Mouse (Mus musculus) left cerebral cortex, postnatal 36 days (tissue): ENCODE data around the gene Exoc6b. TPM values are rescaled to one million over a fixed set of nuclear protein-coding genes. Genes with fewer than 3 reads are reported as not detected.
"Not testable (repeated sequence)": the region's sequence is repeated elsewhere in the genome, so short reads cannot be mapped to it uniquely, and the experiment has no call there.

Experiments used
- DNase-seq, 2 experiments: peaks; one replicate each; pipeline ENCODE4 v3.0.0; 2021 to 2022; ENCODE audit warnings: low spot score in 2 of 2, mixed read lengths in 1 of 2
- intact Hi-C: fragments of 180-260 bp; cut with DNase I; formaldehyde crosslinking; loops from one replicate; pipeline ENCODE4 v1.15.1; 2025
- total RNA-seq, 2 experiments: library from RNA; stranded (reverse); gene quantifications; 2 replicates each; pipeline ENCODE4 v1.2.3; 2021

Exoc6b gene
- total RNA-seq, 2 experiments from 2014 or later, result 71.5 to 90.7 TPM

DNA sequence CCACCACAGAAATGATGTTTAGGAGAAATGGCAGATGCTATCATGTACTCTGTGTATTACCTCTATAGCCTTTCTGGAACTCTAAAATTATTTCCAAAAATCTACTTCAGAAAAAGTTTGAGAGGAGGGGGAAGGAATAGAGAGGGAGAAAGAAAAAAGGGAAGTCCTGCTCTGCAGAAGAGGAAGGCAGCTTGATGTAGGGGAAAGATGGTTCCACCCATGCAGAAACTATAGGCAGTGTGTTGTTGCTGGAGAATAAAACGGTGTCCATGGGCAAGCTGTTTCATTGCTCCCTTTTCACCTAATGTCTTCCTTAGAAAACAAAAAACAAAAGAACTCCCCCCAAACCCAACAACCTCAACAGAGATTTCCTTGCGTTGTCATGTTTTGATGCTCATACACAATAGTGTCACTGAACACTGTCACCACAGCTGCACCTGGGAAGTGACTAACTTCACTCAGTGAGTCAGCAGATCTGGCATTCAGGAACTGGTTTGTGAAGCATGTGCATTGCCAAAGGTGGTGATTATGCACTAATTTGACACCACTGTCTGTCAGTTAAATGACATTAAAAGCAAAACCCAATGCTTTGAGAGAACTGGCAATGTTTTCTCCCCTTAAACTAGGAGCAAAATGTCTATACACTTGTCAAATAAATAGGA is 407.7 kb downstream of the Exoc6b start:
- intact Hi-C loops, result no loop called here
- DNase-seq, result no peak

DNA sequence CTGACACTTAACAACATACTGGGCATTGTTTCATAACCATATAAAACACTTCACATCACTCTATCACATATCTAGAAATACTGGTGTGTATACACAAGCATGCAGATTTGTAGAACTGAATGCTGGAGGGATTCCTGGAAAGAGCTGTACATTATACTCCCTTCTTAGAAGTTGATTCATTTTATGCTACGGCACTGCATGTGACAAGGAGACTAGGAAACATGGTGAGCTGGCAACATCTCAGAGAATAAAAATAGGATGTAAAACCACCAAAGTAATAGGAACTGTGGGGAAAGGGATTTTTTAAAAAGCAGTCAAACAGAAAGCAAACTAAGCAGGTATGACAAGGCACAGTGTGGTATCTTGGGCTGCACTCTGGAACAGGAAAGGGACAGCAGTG is 408.3 kb downstream of the Exoc6b start:
- intact Hi-C loops, result no loop called here
- no peak for DNase-seq

- intact Hi-C loops, result no loop called here
- no peak for DNase-seq
Measured at GRCm38 (mm10) chr6:84657091-84657490, 412.2 kb downstream of the Exoc6b start.

- no peak for DNase-seq
- intact Hi-C loops, result no loop called here
Measured at GRCm38 (mm10) chr6:84656680-84657079, 412.6 kb downstream of the Exoc6b start.

DNA sequence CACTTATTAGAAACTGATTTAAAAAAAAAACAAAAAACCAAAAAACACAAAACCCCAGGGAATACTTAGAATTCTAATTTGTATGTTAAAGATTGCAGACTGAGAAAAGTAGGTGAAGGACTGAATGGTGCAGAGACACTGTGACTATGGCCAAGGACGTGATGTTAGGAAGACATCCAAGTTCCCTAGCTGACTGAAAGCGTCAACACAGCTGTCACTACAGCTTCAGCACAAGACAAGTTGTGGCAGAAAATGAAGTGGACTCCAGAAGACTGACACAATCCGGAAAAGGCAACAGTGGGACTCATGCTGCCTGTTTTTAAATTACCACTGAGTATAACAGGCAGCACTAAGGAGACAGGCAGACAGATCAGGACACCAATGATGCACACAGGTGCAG is 417.4 kb downstream of the Exoc6b start:
- DNase-seq, result no peak
- intact Hi-C loops, result no loop called here

DNA sequence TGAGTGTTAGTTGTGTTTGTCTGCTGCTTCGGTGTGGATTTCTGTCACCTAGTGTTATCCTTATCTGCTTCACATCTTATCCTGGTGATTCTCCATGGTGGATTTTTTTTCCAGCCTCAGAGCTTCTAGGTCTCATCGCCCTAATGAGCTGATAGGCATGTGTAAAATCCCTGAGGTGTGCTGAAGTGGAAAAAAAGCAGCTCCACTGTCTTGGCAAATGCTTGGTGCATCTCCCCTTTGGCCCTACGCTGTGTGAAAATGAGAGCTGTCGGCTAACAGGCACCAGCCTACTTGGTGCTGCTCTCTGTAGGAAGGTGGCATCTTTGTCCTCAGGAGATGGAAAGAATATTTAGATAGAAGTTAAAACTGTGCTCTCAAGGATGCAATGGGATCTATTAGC is 422.1 kb downstream of the Exoc6b start:
- DNase-seq, result no peak
- intact Hi-C loops, result no loop called here

GRCm38 (mm10) chr6:84646696-84647095 is 422.6 kb downstream of the Exoc6b start:
- intact Hi-C loops, result no loop called here
- DNase-seq, result no peak

DNA sequence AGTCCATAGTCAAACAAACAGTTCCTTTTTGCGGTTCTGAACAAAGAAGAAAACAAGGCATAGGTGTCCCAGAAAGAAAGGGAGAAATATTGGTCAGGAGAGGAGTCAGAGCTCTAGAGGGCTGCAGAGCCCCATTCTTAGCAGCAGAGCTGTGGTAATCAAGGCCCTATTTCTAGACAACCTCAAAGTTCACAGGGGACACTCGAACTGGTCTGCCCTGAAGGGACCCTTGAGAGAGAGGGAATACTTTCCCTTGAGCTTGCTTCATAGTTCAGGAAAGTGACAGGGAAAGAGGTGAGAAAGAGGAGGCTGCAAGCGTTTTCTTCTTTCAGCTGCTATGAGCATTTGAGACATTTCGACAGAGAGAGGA is 428.3 kb downstream of the Exoc6b start:
- no peak for DNase-seq
- intact Hi-C loops, result no loop called here

DNA sequence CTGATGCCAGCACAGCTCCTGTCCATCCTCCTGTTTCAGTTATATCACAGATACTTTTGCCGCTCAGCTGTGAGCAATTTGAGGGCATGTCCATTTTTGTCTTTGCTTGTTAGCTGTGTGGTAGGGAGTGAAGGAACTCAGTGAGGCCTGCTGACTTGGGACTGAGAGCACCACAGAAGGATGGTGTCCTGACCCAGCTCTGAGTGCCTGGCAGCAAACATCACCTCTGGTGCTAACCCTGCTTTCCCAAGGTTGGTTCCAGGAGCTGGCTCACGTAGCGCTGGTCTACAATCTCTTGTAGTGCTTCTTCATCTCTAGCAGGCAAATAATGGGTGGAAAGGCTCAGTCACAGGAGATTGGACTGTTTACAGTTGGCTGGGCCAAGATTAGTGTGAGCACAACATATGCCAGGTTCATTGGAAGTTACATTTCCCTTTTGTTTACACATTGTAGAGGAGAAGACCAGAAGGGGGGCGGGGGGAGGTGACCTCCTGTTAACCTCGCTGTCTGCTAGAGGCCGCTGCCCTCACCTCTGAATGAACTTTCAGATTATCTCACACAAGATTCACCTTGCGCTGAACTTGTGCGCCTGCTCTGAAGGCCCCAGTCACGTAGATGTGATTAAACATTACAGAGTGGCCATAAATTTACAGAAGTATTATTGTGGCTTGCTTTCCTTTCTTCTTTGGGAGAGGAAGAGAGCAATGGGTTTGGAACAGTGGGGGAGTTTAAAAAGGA is 428.8 kb downstream of the Exoc6b start:
- intact Hi-C loops, result no loop called here
- no peak for DNase-seq

DNA sequence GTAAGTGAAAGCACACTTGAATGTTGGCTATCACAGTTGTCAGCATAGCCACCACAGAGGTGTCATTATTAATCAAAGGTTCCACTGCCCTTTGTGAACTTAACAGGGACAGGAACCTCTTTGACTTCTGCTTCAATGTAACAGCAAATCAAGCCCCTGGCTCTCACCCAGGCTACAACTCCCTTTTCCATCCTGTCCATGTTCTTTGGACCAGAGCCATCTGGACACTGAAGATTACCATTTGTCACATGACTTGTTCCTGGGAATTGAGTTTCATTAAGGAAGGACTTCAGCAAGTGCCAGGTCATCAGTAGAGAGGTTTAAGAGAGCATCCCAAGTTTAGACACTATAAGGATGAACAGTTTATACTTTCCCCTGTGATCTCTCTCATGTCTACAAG is 431.1 kb downstream of the Exoc6b start:
- no peak for DNase-seq
- intact Hi-C loops, result no loop called here

GRCm38 (mm10) chr6:84631588-84631987 is 437.7 kb downstream of the Exoc6b start:
- no peak for DNase-seq
- intact Hi-C loops, result no loop called here

- DNase-seq, result no peak
- intact Hi-C loops, result no loop called here
Measured at GRCm38 (mm10) chr6:84630276-84630675, 439.0 kb downstream of the Exoc6b start.

- intact Hi-C loops, result no loop called here
- DNase-seq, result no peak
Measured at GRCm38 (mm10) chr6:84628831-84629230, 440.5 kb downstream of the Exoc6b start.

DNA sequence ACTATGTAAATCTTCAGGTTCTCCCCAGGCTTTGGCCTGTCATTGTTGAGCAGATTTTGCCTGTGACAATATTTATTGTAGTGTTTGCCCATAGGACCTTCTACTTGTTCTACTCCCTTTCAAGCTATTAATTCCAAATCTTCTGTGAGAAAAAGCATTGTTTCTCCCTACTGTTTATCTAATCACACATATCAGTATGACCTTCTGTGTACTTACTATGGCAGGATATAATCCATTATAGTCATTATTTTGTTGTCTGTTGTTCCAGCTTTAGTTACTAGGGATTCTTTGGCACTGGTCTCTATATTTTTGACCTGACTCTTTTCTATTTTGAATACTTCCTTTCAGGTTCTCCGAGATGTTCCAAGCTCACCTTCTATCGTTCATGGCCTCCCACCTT is 442.9 kb downstream of the Exoc6b start:
- DNase-seq, result no peak
- intact Hi-C loops, result no loop called here

DNA sequence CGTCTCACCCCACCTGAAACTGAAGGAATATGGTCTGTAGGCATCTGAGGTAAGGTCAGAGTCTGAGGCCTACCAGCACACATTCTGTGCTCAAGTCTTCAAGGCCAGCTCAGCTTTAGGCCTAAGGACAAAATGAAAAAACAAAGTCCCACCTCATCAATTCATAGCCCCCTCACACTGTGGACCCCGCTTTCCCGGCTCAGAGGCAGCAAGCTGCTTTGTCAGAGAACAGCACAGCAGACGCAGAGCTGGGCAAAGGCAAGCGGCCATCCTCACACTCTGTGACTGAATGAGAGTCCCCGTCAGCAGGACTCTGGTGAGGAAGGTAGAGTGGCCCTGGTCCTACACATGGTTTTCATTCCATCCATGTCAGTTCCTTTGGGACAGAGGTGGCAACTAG is 450.1 kb downstream of the Exoc6b start:
- DNase-seq, result no peak

GRCm38 (mm10) chr6:84617051-84617450 is 452.3 kb downstream of the Exoc6b start:
- DNase-seq, result no peak
- intact Hi-C loops, result no loop called here

More for the DNA sequence above, 450.1 kb downstream of the Exoc6b start:
- intact Hi-C loops, result no loop called here

GRCm38 (mm10) chr6:84616586-84616985 is 452.7 kb downstream of the Exoc6b start:
- intact Hi-C loops, result no loop called here
- no peak for DNase-seq

GRCm38 (mm10) chr6:84613561-84613960 is 455.8 kb downstream of the Exoc6b start:
- intact Hi-C loops, result no loop called here
- no peak for DNase-seq

DNA sequence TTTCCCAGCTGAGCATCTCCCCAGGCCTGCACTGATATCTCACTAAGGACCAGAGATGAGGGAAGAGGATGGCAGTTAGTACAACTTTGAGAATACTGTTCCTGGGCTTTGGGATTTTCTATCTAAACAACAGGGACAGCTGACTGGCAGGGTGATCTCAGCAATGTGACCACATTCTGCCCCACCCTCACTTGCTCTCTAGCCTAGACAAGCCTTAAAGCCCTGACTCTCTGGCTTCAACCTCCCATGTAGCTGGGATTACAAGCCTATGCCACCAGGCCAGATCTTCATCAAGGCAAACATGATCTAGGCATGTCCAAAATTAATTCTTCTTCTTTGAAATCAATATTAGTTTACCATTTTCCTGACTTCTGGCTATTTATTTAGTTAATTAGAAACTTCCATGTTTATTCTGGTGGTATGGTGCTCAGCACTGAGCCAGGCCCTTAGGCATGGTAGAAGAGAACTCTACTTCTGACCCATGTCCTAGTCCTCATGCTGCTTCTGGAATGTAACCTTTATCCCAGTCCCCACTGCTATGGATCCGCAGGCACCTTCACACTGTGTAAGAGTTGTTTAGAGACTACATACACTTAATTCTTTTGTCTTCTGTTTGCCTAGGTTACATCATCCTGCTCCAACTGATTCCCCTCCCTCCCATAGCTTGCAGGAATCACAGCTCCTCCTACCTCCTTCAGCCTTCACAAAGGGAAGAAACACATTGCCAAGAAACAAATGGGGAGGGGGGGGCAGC is 468.0 kb downstream of the Exoc6b start:
- no peak for DNase-seq

DNA sequence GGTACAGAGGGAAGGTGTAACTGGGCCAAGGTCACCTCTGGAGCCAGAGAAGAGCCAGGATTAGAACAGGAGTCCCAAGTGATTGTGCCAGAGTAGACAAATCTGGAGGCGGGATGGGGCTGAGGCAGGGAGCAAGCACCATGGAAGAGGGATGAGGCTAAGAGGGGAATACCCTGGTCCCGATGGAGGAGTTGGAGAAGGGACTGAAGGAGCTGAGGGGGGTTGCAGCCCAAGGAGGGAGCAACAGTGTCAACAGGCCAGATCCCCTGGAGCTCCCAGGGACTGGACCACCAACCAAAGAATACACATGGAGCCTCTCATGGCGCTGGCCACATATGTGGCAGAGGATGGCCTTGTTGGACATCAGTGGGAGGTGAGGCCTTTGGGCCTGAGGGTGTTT is 470.0 kb downstream of the Exoc6b start:
- not testable (repeated sequence) for DNase-seq
- intact Hi-C loops, result loop anchor here (10.0 kb wide), 1 partner anchor 326 kb away; no protein-coding TSS in a partner anchor

More for the DNA sequence above, 468.0 kb downstream of the Exoc6b start:
- intact Hi-C loops, result no loop called here

DNA sequence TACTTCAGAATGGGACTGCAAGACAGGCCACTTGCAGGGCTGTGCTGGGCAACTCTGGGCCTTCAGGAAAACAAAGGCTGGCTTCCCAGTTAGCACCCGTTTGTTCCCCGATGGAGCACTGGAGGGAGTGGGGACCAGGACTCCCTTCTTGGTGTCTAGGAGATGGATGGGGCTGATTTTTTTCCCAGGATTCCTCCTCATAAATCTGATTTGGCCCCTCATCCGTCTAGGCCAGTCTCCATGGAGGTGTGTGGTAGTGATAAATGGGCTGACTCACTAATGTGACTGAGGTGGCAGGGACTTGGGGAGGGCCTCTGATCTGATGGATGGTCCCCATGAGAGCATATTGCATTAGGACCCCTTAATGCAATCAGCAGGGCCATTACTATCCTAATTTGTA is 470.6 kb downstream of the Exoc6b start:
- DNase-seq, result no peak
- intact Hi-C loops, result loop anchor here (10.0 kb wide), 1 partner anchor 326 kb away; no protein-coding TSS in a partner anchor
